16 mouse cellular contexts compared by ENCODE assay signal in genomic region chr7:49235821-49236220, GRCm38 (mm10).
A peak's percentile ranks its signal among the peaks of the same experiment; 100 is the strongest.
DNase-seq lines count a peak whose midpoint lies in the region; ATAC-seq lines count a peak whose summit lies in the region.
"Had no signal": no experiment of that assay in that cellular context is flagged by ENCODE, and none has a peak within 500 bp of the region (broad histone marks: within the 10 kb centered on the region; RNA-seq: fewer than 3 reads in every experiment).

No protein-coding gene starts in this region.

- no peak overlapping the region for H3K4me2 ChIP-seq in kidney, embryonic 14.5 days (replicated peaks; ENCODE audit: low read depth, low read length)
- H3K4me2 ChIP-seq in intestine, embryonic 15.5 days (replicated peaks): no peak overlapping the region
- H3K4me2 ChIP-seq: hindbrain, embryonic 14.5 days; limb, embryonic 12.5 days; liver, embryonic 12.5 days had no signal

- H3K9me3 ChIP-seq in kidney, embryonic 14.5 days (ENCODE audit: control insufficient read depth, low read length): no peaks in the 10 kb centered on the region
- H3K9me3 ChIP-seq in intestine, embryonic 15.5 days: no peaks in the 10 kb centered on the region
- H3K9me3 ChIP-seq: forebrain, embryonic 10.5 days; limb, embryonic 12.5 days; liver, embryonic 12.5 days had no signal

- H3K27ac ChIP-seq in kidney, embryonic 14.5 days (ENCODE audit: low read depth, low read length): peak overlapping the region; percentile 7; the same call in 1 of the 2 replicates
- peak overlapping the region; percentile 38 for H3K27ac ChIP-seq in intestine, embryonic 15.5 days
- H3K27ac ChIP-seq: forebrain, embryonic 10.5 days; hindbrain, embryonic 14.5 days; limb, embryonic 12.5 days; liver, embryonic 12.5 days had no signal

- no peaks in the 10 kb centered on the region for H3K36me3 ChIP-seq in kidney, embryonic 14.5 days (ENCODE audit: control insufficient read depth, insufficient read depth, low read length)
- H3K36me3 ChIP-seq in intestine, embryonic 15.5 days: no peaks in the 10 kb centered on the region
- H3K36me3 ChIP-seq: forebrain, embryonic 10.5 days; limb, embryonic 12.5 days; liver, embryonic 12.5 days had no signal

- 70% methylated on average over 3 of the region's 3 CpGs for WGBS in kidney, embryonic 14.5 days
- 54% methylated on average over 3 of the region's 3 CpGs for WGBS in intestine, embryonic 15.5 days

- no peak overlapping the region for H3K9ac ChIP-seq in kidney, embryonic 14.5 days (ENCODE audit: low read depth, low read length)
- no peak overlapping the region for H3K9ac ChIP-seq in intestine, embryonic 15.5 days
- H3K9ac ChIP-seq: hindbrain, embryonic 14.5 days; limb, embryonic 12.5 days; liver, embryonic 12.5 days had no signal

- no peak for ATAC-seq in kidney, embryonic 14.5 days (ENCODE audit: low FRiP score, low TSS enrichment)
- ATAC-seq in intestine, embryonic 15.5 days: no peak
- ATAC-seq: liver, embryonic 12.5 days had no signal

- H3K4me1 ChIP-seq in kidney, embryonic 14.5 days (ENCODE audit: control insufficient read depth, insufficient read depth, low read length): 0 out of 2 replicates have a peak, but pooled peaks cover 7% of the 10 kb centered on the region
- H3K4me1 ChIP-seq in intestine, embryonic 15.5 days (replicated peaks): peaks cover 8% of the 10 kb centered on the region
- H3K4me1 ChIP-seq: limb, embryonic 12.5 days; liver, embryonic 12.5 days had no signal

- DNase-seq in kidney, postnatal 4 days: no peak
- peak; percentile 67 for DNase-seq in testis, postnatal 14 days (ENCODE audit: low spot score)
- DNase-seq in testis, postnatal 10 days (ENCODE audit: low spot score): no peak
- DNase-seq in gastrocnemius, adult 18-20 months (ENCODE audit: low spot score): no peak
- no peak for DNase-seq in thymus, adult 18-20 months
- DNase-seq: adrenal gland, adult 2 months; cerebellum, adult 2 months; kidney, adult 18-20 months; lung, adult 2 months; retina, postnatal 1 day had no signal

- H3K4me3 ChIP-seq in kidney, embryonic 14.5 days (ENCODE audit: low read length): no peak overlapping the region
- H3K4me3 ChIP-seq in intestine, embryonic 15.5 days (replicated peaks): no peak overlapping the region
- H3K4me3 ChIP-seq: forebrain, embryonic 10.5 days; limb, embryonic 12.5 days; liver, embryonic 12.5 days had no signal

- no peaks in the 10 kb centered on the region for H3K27me3 ChIP-seq in kidney, embryonic 14.5 days (ENCODE audit: control insufficient read depth, insufficient read depth, low read length)
- no peaks in the 10 kb centered on the region for H3K27me3 ChIP-seq in intestine, embryonic 15.5 days (replicated peaks)
- H3K27me3 ChIP-seq: limb, embryonic 12.5 days; liver, embryonic 12.5 days had no signal
